Mouse (Mus musculus): ENCODE measurements at regions not wholly inside any gene's neighbourhood (a gene's known extent, or its start where the extent isn't known, plus 50 kb on each side); places are given as distances from the start of the nearest gene placed in this dataset.

DNA sequence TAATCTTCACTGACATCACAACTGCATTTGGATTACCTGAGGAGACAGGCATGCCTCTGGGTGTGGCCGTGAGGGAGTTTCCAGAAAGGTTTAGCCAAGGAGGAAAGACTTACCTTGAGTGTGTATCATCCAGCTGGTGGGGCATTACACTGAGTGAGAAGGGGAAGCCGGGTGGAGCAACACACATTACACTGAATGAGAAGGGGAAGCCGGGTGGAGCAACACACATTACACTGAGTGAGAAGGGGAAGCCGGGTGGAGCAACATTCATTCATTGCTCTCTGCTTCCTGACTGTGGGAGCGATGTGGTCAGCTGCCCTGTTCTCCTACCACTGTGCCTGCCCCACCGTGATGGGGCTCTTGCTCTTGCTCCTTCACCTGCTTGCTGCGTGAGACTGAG lies 182.3 kb downstream of the Sh3bp4 start:
- TF ChIP-seq CTCF (IDR thresholded peaks at IDR 0.05; ENCODE audit: low read depth, low read length): no peak
- no peak for TF ChIP-seq POLR2A (IDR thresholded peaks at IDR 0.05; ENCODE audit: extremely low read depth, insufficient read depth, low read length)
